ENCODE assay signal across 16 mouse cellular contexts in genomic region chr16:50871318-50871717, GRCm38 (mm10).
DNase-seq lines count a peak whose midpoint lies in the region; TF ChIP-seq lines count a peak whose summit lies in the region.
"Had no signal": no experiment of that assay in that cellular context is flagged by ENCODE, and none has a peak within 500 bp of the region (broad histone marks: within the 10 kb centered on the region; RNA-seq: fewer than 3 reads in every experiment).

No protein-coding gene starts in this region.

- no peaks in the 10 kb centered on the region; a peak in 1 of 4 replicates for H3K36me3 ChIP-seq in MEL (ENCODE audit: control insufficient read depth in 1 of 2, insufficient read depth in 2 of 2, low read length in 2 of 2)
- H3K36me3 ChIP-seq: G1E had no signal

- no peak for TF ChIP-seq POLR2A in MEL (IDR thresholded peaks at IDR 0.05; ENCODE audit: control insufficient read depth in 1 of 2, insufficient read depth in 1 of 2, low read depth in 1 of 2, low read length in 2 of 2, poor library complexity in 1 of 2)

- peak; percentile 20 to 79; a peak in 2 of 4 replicates for TF ChIP-seq EP300 in MEL (IDR thresholded peaks at IDR 0.05; ENCODE audit: low read depth in 1 of 2, low read length in 2 of 2)

- no peak for TF ChIP-seq RAD21 in MEL (IDR thresholded peaks at IDR 0.05; ENCODE audit: low read depth, low read length)

- TF ChIP-seq CTCF in MEL (IDR thresholded peaks at IDR 0.05 in 2 of 3, conservative IDR thresholded peaks at IDR 0.05 in 1 of 3; ENCODE audit: control insufficient read depth in 1 of 3, insufficient read depth in 1 of 3, low read depth in 2 of 3, low read length in 3 of 3, poor library complexity in 1 of 3, severe bottlenecking in 1 of 3) = no peak

- no peak overlapping the region for H3K4me3 ChIP-seq in MEL (ENCODE audit: control insufficient read depth in 1 of 2, insufficient read depth in 1 of 2, low read depth in 2 of 2, low read length in 2 of 2)

- H3K27me3 ChIP-seq in MEL (ENCODE audit: control insufficient read depth in 1 of 2, insufficient read depth in 2 of 2, low read length in 2 of 2) = peaks cover 0 to 2% of the 10 kb centered on the region in 2 experiments; a peak in 1 of 4 replicates
- H3K27me3 ChIP-seq: CH12.LX had no signal

- H3K27ac ChIP-seq in MEL (ENCODE audit: control insufficient read depth, low read depth, low read length) = no peak overlapping the region

- H3K4me1 ChIP-seq in MEL (ENCODE audit: control insufficient read depth in 1 of 2, insufficient read depth in 2 of 2, low read length in 2 of 2) = peaks cover 0 to 11% of the 10 kb centered on the region in 2 experiments; a peak in 2 of 4 replicates

- no peaks in the 10 kb centered on the region for H3K9me3 ChIP-seq in MEL (replicated peaks; ENCODE audit: insufficient read depth, low read length)
- H3K9me3 ChIP-seq: G1E had no signal

- H3K79me2 ChIP-seq in MEL (ENCODE audit: control insufficient read depth, insufficient read depth, low read length, poor library complexity) = no peaks in the 10 kb centered on the region

- no peak overlapping the region for H3K9ac ChIP-seq in MEL (ENCODE audit: control insufficient read depth, low read depth, low read length, poor library complexity, severe bottlenecking)

- DNase-seq in MEL (ENCODE audit: low read depth, low spot score) = no peak
- DNase-seq in kidney, postnatal 4 days = no peak
- DNase-seq: adrenal gland, adult 2 months; adrenal gland, adult 8-10 months; adrenal gland, postnatal 10 days; adrenal gland, postnatal 14 days; adrenal gland, postnatal 25 days; adrenal gland, postnatal 36 days; B cell, adult 2 months; cerebellum, adult 11 months; cerebellum, adult 11-12 months; cerebellum, adult 18-20 months; cerebellum, adult 2 months; cerebellum, adult 8-10 months had no signal

TF ChIP-seq in MEL, 35 proteins besides CTCF, POLR2A, EP300 and RAD21:
- TF ChIP-seq TCF12 (IDR thresholded peaks at IDR 0.05; ENCODE audit: low read depth, low read length) (peak; percentile 88; the same call in 1 of the 2 replicates), NELFE (IDR thresholded peaks at IDR 0.05; ENCODE audit: low read depth, low read length) (no peak), ZC3H11A (IDR thresholded peaks at IDR 0.05; ENCODE audit: low read depth, low read length) (no peak), MAZ (IDR thresholded peaks at IDR 0.05; ENCODE audit: low read depth, low read length) (no peak), GATA1 (IDR thresholded peaks at IDR 0.05; ENCODE audit: low read depth, low read length) (peak; percentile 35; the same call in 1 of the 2 replicates), MYC (IDR thresholded peaks at IDR 0.05; ENCODE audit: low read depth, low read length) (no peak), USF2 (IDR thresholded peaks at IDR 0.05; ENCODE audit: borderline replicate concordance in 1 of 2, insufficient read depth in 1 of 2, low read depth in 1 of 2, low read length in 2 of 2) (no peak), POLR2AphosphoS2 (IDR thresholded peaks at IDR 0.05; ENCODE audit: low read length) (no peak), KAT2A (conservative IDR thresholded peaks at IDR 0.05; ENCODE audit: low read depth, low read length) (no peak), ZMIZ1 (IDR thresholded peaks at IDR 0.05; ENCODE audit: low read depth, low read length) (no peak), NRF1 (IDR thresholded peaks at IDR 0.05; ENCODE audit: insufficient read depth, low read depth, low read length, poor library complexity, severe bottlenecking) (no peak), ETS1 (IDR thresholded peaks at IDR 0.05; ENCODE audit: low read depth, low read length) (peak; percentile 51; the same call in 1 of the 2 replicates)
